Mouse (Mus musculus): Measurements from ENCODE around the gene Auh. TPM values are rescaled to one million over a fixed set of nuclear protein-coding genes. Genes with fewer than 3 reads are reported as not detected.

Gene Auh
- total RNA-seq (2022) = 100 to 1,000 TPM; 149 to 181 (median 160) TPM

DNA sequence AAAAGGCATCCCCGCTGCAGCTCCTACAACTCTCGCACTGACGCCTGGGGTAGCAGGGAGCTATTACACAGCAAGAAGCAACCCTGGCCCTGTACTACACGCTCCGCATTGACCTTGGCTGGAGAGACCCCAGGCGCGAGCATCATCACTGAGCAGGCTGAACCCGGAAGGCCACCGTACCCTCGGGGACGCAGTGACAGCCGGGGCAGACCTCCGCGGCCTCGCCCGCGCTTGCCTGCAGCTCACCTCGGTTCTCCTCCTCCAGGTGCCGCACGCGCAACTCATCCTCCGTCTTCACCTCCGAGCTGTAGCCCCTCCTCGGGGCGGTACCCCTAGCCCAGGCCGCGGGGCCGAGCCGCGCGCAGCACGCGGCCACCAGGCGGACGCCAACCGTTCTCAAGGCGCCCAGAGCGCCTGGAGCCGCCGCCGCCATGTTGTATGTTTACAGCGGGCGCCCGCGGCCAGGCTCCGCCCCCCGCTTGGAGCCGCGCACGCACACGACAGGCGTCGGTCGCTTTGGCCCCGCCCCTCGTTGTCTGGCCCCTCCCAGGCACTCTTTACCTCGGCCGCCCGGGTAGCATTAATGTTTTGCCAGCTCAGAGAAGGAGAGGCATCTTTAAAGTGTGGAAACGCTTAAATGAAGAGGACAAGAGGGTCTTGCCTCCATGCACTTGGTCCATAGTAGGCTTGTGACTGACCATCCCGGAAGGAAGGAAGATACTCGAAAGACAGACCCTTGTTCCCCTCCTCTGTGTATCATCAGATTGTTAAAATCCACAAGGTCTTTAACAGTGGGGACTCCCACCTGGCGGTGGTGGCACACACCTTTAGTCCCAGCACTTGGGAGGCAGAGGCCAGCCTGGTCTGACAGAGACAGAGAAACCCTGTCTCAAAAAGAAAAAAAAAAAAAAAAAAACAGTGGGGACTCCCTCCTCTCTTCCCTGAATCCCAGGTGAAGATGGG, at the start of gene Auh:
TSS of gene Auh (minus strand) at position 473 of the 963 bp plus-strand sequence.
- peak; percentile 72 for DNase-seq (ENCODE audit: low spot score)

DNA sequence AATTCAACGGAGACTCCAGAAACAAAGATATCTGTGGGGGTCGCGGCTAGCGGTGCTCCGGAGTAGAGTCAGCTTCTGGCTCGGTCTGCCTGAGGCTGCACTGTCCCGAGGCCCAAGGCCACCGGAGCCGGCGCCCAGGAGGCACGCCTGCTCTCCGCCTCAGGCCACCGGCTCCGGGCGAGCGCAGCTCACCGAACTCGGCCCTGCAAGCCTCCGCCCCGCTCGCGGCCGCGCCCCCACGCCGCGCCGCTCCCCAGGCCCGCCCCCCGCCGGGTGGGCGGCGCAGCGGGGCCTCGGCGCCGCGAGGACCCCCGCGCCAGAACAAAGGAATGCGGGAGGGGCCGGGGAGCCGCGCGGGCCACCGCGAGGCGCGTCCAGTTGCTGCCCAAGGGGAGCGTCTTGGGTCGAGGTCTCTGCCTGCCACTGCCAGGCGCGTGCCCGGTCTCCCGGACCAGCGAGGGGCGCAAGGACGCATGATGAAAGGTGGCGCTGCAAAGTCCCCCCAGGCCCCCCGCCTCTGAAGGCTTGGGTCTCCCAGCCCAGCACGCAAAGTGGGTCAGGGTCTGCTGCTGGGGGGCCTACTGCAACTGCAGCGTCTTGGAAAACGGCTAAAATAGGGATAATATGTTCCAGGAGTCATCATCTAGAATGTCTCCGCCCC, 49.0 kb upstream of the Auh start:
- no peak for DNase-seq (ENCODE audit: low spot score)

GRCm38 (mm10) chr13:52977757-52978156, 48.3 kb upstream of the Auh start:
- no peak for DNase-seq (ENCODE audit: low spot score)

- DNase-seq (ENCODE audit: low spot score) = no peak
Measured at GRCm38 (mm10) chr13:52977221-52977609, 47.7 kb upstream of the Auh start.

DNA sequence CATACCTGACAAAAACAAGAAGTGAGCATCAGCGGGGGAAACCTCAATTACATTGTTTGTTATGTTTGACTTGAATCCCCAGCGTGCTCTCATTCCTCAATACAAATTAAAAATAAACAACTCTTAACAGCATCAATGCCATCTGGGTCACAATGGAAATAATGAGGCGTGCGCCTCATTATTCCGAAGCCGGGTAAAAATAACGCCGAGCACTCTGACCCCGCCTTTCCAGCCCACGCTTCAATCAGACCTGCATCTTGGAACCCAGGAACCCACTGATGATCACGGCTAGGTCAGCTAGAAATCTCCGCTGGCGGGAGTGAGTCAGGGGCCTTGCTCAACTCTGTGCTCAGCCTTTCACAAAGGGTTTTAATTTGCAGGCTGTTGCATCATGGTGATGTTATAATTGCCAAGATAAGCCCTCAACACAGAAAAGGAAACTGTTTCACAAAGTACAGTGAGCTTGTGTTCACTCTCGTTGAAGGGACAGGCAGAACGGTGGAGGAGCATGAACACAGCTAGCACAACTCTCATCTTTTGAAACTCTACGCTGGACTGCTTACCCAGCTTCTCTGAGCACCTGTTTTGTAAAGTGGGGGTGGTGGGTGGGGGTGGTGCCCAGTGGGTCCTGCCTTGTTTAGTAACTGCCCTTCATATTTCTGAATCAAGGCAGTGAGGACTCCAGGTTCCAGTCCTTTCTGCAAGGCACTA, 47.2 kb upstream of the Auh start:
- DNase-seq (ENCODE audit: low spot score) = no peak

- DNase-seq (ENCODE audit: low spot score) = no peak
Measured at GRCm38 (mm10) chr13:52976130-52976509, 46.6 kb upstream of the Auh start.

GRCm38 (mm10) chr13:52974676-52975075, 45.2 kb upstream of the Auh start:
- DNase-seq (ENCODE audit: low spot score) = no peak

GRCm38 (mm10) chr13:52973427-52973826, 43.9 kb upstream of the Auh start:
- no peak for DNase-seq (ENCODE audit: low spot score)

GRCm38 (mm10) chr13:52972626-52973025, 43.1 kb upstream of the Auh start:
- DNase-seq (ENCODE audit: low spot score) = no peak

DNA sequence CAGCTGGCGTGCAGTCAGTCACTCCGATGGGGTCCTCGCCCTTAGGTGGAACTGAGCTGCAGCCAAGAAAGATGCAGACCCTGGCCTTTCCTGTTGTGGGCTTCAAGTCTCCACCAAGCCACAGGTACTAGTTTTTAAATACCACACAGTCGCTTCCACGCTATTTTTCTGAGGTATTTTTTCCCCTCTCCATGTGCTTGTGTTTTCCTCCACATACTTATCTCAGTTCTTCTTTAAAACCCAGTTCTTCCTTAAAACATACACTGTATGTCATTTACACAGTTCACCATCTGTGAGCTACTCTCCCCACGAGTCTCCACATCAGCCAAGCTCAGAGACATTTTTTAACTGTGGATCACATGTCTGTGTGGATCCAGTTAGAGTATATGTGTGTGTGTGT, 41.4 kb upstream of the Auh start:
- DNase-seq (ENCODE audit: low spot score) = no peak

GRCm38 (mm10) chr13:52962922-52963321, 33.4 kb upstream of the Auh start:
- DNase-seq (ENCODE audit: low spot score) = no peak

DNA sequence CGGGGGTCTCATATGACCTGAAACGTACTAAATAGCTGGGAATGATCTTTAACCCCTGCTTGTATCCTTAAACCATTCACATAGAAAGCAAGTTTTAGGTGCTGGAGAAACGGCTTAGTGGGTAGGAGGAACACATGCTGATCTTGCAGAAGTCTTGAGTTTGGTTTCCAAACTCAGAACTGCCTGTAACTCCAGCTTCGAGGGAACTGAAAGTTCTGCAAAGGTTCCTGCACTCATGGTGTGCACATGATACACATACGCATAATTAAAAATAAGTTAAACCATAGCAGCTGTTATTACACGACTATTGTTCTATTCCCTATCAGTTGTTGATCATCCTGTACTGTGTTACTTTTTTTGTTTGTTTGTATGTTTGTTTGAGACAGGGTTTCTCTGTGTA, 32.9 kb upstream of the Auh start:
- no peak for DNase-seq (ENCODE audit: low spot score)

DNA sequence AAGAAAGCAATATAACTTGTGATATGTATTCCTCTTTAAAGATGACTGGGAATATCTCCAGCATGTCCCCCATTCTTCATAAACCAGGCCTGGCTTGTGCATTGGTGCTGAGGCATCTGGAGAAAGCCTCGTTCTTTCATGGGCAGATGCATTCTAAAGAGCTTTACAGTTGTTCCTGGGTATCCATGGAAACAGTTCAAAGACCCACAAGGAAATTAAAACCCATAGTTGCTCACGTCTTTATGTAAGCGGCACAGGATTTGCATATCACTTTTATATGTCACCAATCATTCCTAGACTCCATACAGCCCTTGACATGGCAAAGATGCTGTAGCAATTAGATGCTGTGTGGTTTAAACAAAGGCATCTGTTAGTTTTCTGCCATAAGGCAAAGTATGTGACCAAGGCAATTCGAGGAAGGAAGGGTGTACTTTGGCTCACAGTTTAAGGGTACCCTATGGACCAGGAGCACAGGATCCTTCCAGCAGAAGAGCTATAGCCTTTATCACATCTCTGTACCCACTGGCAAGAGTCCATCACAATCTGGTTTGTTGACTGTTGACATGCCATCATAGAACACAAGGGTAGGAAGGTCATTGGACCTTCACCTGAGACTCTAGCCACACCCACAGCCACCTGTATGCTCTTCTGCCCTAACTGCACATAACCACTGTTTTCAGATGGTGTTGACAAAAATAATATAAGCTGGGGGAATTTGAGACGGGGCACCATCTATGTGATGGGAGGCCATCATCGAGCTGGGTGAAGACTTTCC, 24.5 kb upstream of the Auh start:
- DNase-seq (ENCODE audit: low spot score) = no peak

- DNase-seq (ENCODE audit: low spot score) = no peak
Measured at GRCm38 (mm10) chr13:52949211-52949610, 19.7 kb upstream of the Auh start.

DNA sequence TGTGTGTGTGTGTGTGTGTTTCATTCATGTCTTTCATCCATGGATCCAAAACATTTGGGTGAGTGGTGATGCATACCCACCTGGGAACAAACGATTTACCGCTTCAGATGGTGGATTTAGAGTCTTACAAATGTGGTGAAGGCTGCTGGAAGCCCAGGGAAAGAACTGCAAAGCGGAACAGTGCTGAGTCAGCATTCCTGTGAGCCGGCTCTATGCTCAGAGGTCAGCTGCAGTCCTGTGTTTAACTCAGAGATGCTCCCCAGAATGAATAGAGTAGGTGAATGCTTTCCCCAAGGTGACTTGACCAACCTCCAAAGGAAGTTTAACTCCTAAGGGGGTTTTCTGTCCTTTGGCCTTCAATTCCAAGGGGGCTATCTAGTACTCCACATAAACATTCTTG, 18.1 kb upstream of the Auh start:
- no peak for DNase-seq (ENCODE audit: low spot score)

- no peak for DNase-seq (ENCODE audit: low spot score)
Measured at GRCm38 (mm10) chr13:52945769-52946168, 16.3 kb upstream of the Auh start.

DNA sequence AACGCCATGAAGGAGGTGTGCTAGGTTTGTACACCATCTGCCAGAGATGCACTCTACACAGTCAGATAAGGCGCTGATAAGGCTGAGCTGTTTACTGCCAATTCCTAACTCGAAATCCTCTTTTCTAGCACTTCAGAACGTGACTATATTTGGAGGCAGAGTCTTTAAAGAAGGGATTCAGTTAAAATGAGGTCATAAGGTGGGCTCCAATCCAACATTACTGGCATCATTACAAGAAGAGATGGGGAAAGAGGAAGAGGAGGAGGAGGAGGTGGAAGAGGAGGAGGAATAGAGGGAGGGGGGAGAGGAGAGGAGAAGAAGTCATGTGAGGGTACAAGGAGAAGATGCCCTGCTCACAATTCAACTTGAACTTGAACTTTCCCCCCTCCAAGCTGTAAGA, 14.6 kb upstream of the Auh start:
- no peak for DNase-seq (ENCODE audit: low spot score)

DNA sequence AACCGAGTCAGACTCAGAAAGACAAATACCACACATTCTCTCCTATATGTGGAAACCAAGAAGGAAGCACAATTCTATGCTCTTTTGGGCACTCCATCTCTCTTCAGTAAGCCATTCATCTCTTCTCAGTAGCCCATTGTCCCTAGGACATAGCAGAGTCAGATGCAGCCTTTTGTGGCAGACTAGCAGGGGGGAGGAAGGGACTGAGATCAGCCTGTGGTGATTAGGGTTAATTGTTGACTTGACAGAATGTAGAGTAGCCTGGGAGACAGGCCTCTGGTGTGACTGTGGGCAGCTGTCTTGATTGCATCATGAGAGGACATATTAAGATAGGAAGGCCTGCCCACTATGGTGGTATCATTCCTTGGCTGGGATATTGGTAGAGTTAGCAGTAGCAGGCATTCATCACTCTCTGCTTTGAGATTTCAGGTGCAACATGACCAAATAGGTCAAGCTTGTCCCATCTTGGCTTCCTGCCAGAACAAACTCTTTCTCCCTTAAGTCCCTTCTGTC, 13.5 kb upstream of the Auh start:
- DNase-seq (ENCODE audit: low spot score) = no peak

DNA sequence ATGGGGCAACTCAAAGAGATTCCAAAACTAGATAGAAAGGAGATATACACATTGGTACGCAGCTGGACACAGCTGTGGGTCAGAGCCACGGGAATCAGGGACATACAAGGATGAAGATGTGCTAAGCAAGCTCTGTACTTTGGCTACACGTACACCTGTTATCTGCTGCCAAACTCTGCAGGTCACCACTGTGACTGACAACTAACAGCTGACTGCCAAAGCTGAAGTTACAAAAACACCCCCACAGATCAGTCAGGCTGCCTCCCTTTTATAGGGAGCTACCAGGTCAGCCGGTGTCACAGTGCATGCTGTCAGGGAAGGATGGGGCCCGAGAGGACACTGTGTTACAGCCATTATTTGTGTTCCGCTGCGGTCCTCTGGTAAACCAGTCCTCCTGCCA, 11.5 kb upstream of the Auh start:
- DNase-seq (ENCODE audit: low spot score) = no peak

DNA sequence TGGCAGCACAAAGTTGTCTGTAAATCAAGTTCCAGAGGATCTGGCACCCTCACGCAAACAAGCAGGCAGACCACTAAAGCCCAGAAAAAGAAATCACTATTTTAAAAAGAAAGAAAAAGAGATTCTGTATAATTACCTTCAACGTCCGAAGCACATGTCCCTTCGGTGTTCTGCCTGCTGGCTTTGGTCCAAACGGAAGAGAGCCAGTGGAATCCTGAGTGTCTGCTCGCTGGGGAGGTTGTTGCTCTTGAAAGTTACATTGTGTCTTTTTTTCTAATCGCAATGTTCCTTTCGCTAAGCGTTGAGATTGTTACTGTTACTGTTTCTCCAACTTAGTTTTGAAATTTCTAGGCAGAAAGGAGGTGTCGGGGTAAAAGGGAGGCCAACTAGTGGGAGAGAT, 1.1 kb upstream of the Auh start:
- no peak for DNase-seq (ENCODE audit: low spot score)

DNA sequence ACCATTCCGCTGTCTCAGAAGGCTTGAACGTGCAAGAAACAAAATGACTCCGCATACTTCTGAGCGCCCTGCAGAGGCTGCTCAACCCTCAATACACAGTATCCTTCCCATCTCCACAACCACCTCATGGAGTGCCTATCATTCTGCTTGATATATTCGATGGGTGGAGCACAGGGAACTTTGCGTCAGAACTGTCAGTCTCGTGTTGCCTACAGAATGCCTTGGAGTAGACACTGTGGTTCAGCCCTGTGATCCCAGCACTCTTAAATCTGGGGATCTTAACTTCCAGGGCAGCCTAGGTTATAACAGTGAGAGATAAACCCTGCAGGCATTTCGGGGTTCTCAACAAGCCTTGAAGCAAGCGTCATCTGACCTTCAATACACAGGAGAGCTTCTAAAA, 1.1 kb downstream of the Auh start:
- DNase-seq (ENCODE audit: low spot score) = no peak
